Comparison of ENCODE assay signal across 8 mouse cellular contexts in genomic region chr17:29263840-29264633, GRCm38 (mm10). TPM values are rescaled to one million over a fixed set of nuclear protein-coding genes. Genes with fewer than 3 reads are reported as not detected.
DNase-seq lines count a peak whose midpoint lies in the region; ATAC-seq and TF ChIP-seq lines count a peak whose summit lies in the region.

TSS of gene Ppil1 (minus strand) at chr17:29264186.

- no peak; the same call in 1 of the 2 replicates for TF ChIP-seq POLR2A in spleen, adult 2 months (IDR thresholded peaks at IDR 0.05; ENCODE audit: low read depth, low read length)

- H3K4me3 ChIP-seq in embryonic facial prominence, embryonic 10.5 days: peak within 1 kb of the TSS; percentile 79
- H3K4me3 ChIP-seq in limb, embryonic 12.5 days (replicated peaks): peak within 1 kb of the TSS; percentile 82
- peak within 1 kb of the TSS; percentile 80 for H3K4me3 ChIP-seq in midbrain, embryonic 15.5 days
- H3K4me3 ChIP-seq in spleen, adult 2 months (ENCODE audit: extremely low read depth, insufficient read depth, insufficient read length): peak within 1 kb of the TSS; percentile 76

- H3K27ac ChIP-seq in embryonic facial prominence, embryonic 10.5 days (replicated peaks): peak within 1 kb of the TSS; percentile 97
- H3K27ac ChIP-seq in limb, embryonic 12.5 days: peak within 1 kb of the TSS; percentile 98
- H3K27ac ChIP-seq in midbrain, embryonic 15.5 days: peak within 1 kb of the TSS; percentile 96
- peak within 1 kb of the TSS; percentile 86 for H3K27ac ChIP-seq in spleen, adult 2 months (ENCODE audit: insufficient read depth, low read length)

- peak; percentile 63 to 81 for DNase-seq in urinary bladder, adult 18-20 months (ENCODE audit: low spot score in 2 of 2)
- DNase-seq in urinary bladder, postnatal 10 days (ENCODE audit: low spot score): no peak
- DNase-seq in embryonic facial prominence, embryonic 10.5 days (ENCODE audit: low spot score): peak; percentile 89
- peak; percentile 79 for DNase-seq in kidney, adult 11 months
- peak; percentile 67 to 75 for DNase-seq in spleen, adult 2 months (ENCODE audit: low read depth in 1 of 2, low spot score in 2 of 2)

- peak; percentile 52 for ATAC-seq in granulocyte monocyte progenitor cell, adult 5-6 weeks (replicated peaks; ENCODE audit: poor library complexity, severe bottlenecking)
- peak; percentile 43 for ATAC-seq in limb, embryonic 12.5 days (ENCODE audit: insufficient number of reproducible peaks, insufficient read depth, low FRiP score, low TSS enrichment, low read depth)
- peak; percentile 67 for ATAC-seq in midbrain, embryonic 15.5 days (replicated peaks)

- no peaks in the 10 kb centered on the region for H3K27me3 ChIP-seq in embryonic facial prominence, embryonic 10.5 days (replicated peaks; ENCODE audit: low read depth, poor library complexity, severe bottlenecking)
- H3K27me3 ChIP-seq in limb, embryonic 12.5 days: no peaks in the 10 kb centered on the region
- H3K27me3 ChIP-seq in midbrain, embryonic 15.5 days (replicated peaks): no peaks in the 10 kb centered on the region
- H3K27me3 ChIP-seq in spleen, adult 2 months (ENCODE audit: control insufficient read depth, insufficient read depth, low read length): no peaks in the 10 kb centered on the region

- WGBS in embryonic facial prominence, embryonic 10.5 days: 7% methylated on average over 38 of the region's 38 CpGs
- 7% methylated on average over 38 of the region's 38 CpGs for WGBS in limb, embryonic 12.5 days
- 7% methylated on average over 38 of the region's 38 CpGs for WGBS in midbrain, embryonic 15.5 days
- WGBS in spleen, adult 2 months: 10% methylated on average over 38 of the region's 38 CpGs

- peak within 1 kb of the TSS; percentile 85 for H3K9ac ChIP-seq in limb, embryonic 12.5 days (replicated peaks)
- peak within 1 kb of the TSS; percentile 80 for H3K9ac ChIP-seq in midbrain, embryonic 15.5 days

- peaks cover 54% of the 10 kb centered on the region for H3K4me1 ChIP-seq in embryonic facial prominence, embryonic 10.5 days
- H3K4me1 ChIP-seq in limb, embryonic 12.5 days (replicated peaks): peaks cover 44% of the 10 kb centered on the region
- H3K4me1 ChIP-seq in midbrain, embryonic 15.5 days: peaks cover 40% of the 10 kb centered on the region
- H3K4me1 ChIP-seq in spleen, adult 2 months (ENCODE audit: control insufficient read depth, insufficient read depth, insufficient read length): peaks cover 16% of the 10 kb centered on the region; the same call in 1 of the 2 replicates

- H3K9me3 ChIP-seq in embryonic facial prominence, embryonic 10.5 days: no peaks in the 10 kb centered on the region
- no peaks in the 10 kb centered on the region for H3K9me3 ChIP-seq in limb, embryonic 12.5 days
- no peaks in the 10 kb centered on the region for H3K9me3 ChIP-seq in midbrain, embryonic 15.5 days

- peaks cover 29% of the 10 kb centered on the region for H3K36me3 ChIP-seq in embryonic facial prominence, embryonic 10.5 days (replicated peaks)
- H3K36me3 ChIP-seq in limb, embryonic 12.5 days: peaks cover 29% of the 10 kb centered on the region
- no peaks in the 10 kb centered on the region for H3K36me3 ChIP-seq in midbrain, embryonic 15.5 days (replicated peaks)
- H3K36me3 ChIP-seq in spleen, adult 2 months (ENCODE audit: control insufficient read depth, insufficient read depth, low read length): peaks cover 7% of the 10 kb centered on the region; the same call in 1 of the 2 replicates

- peak within 1 kb of the TSS; percentile 82 for H3K4me2 ChIP-seq in limb, embryonic 12.5 days
- H3K4me2 ChIP-seq in midbrain, embryonic 15.5 days: peak within 1 kb of the TSS; percentile 51

- TF ChIP-seq CTCF in spleen, adult 2 months (IDR thresholded peaks at IDR 0.05; ENCODE audit: extremely low read depth, insufficient read depth, insufficient read length, insufficient replicate concordance): no peak

RNA-seq across cellular contexts. Expression of gene Ppil1, which starts in this region (rescaled TPM):
- polyA plus RNA-seq in embryonic facial prominence, embryonic 10.5 days (2016; fragmentation: Nextera tagmentation; extraction: Ambion mirVana): 219 and 227 TPM in 2 replicates
- 83.0 and 122 TPM in 2 replicates for total RNA-seq in granulocyte monocyte progenitor cell, adult 5-6 weeks (2014; fragmentation: Nextera tagmentation)
- 97.1 and 107 TPM in 2 replicates for total RNA-seq in granulocyte monocyte progenitor cell, adult 5-6 weeks (2017)
- polyA plus RNA-seq in limb, embryonic 12.5 days (2016; fragmentation: Nextera tagmentation; extraction: Ambion mirVana): 175 and 178 TPM in 2 replicates
- 113 and 119 TPM in 2 replicates for polyA plus RNA-seq in midbrain, embryonic 15.5 days (2015; fragmentation: Nextera tagmentation; extraction: Ambion mirVana)
- 24.8 and 34.0 TPM in 2 replicates for polyA plus RNA-seq in spleen, adult 2 months (2012; rRNA removed)
